Mouse (Mus musculus) ES-E14 (cell line): ENCODE measurements at regions not wholly inside any gene's neighbourhood (a gene's known extent, or its start where the extent isn't known, plus 50 kb on each side); places are given as distances from the start of the nearest gene placed in this dataset.

ENCODE experiments used
- CHD2 ChIP-seq: IDR thresholded peaks from 2 replicates; pipeline ENCODE4 v1.6.1; 2014; ENCODE audit warnings: mild to moderate bottlenecking, low read depth, low read length, inconsistent platforms
- MAFK ChIP-seq: IDR thresholded peaks from 2 replicates; pipeline ENCODE4 v1.6.1; 2014; ENCODE audit warnings: mild to moderate bottlenecking, low read depth, low read length, inconsistent platforms; ENCODE audit not compliant: insufficient read depth

DNA sequence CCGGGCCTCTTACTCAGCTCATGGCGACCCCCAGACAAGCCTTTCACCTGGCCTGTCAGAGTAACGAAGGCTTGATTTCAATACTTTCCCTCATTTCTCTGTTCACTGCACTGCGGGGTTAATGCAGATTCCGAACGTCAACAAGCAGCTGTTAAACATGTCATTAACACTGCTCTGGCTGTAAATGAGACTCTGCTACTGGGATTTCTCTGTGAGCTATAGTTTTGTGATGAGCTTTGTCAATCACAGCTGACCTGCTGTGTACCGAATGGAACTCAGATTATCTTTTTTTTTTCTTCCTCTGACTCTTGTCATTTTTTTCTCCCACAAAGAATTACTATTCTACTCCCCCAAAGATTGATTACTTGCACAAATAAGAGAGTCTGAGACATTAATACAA, 137.8 kb downstream of the Tmem182 start:
- TF ChIP-seq MAFK (no peak), CHD2 (no peak)
